Mouse (Mus musculus): Measurements from ENCODE around the gene Trim67.
"Not testable (repeated sequence)": the region's sequence is repeated elsewhere in the genome, so short reads cannot be mapped to it uniquely, and the experiment has no call there.

Trim67 gene

DNA sequence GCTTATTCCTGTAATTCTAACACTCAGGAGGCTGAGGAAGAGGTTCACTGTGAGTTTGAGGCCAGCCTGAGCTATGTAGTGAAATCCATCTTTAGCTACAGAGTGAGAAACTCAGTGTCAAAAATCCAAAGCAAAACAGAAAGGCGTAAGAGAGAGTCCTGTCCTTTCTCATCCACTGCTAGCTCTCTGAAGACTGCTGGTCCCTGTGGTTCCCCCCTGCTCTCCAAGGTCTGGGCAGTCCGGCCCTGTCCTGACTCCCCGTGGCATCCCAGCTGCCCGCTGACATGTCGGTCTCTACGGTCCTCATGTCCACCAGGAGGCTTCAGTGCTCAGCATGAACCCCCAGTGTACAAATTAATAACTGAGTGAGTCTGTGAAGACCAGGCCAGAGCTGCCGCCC, 43.4 kb downstream of the Trim67 start:
- DNase-seq, result no peak

DNA sequence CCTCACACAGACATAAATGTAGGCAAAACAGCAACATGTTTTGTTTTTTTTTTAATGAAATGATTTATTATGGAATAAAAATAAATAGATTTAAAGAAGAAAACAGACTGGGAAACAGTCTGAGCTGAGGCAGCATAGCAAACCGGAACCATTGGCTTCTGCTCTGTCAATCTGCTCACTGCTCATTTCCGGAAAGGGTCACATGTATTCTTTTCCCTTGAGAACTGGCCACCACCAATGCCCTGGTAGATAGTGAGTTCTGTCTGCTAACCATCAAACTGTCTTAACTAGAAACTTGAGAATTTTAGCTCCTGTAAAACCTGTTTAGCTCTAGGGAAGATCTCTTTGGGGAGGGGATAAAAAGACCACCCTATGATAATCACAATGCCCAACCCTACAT, 44.0 kb downstream of the Trim67 start:
- no peak for DNase-seq

DNA sequence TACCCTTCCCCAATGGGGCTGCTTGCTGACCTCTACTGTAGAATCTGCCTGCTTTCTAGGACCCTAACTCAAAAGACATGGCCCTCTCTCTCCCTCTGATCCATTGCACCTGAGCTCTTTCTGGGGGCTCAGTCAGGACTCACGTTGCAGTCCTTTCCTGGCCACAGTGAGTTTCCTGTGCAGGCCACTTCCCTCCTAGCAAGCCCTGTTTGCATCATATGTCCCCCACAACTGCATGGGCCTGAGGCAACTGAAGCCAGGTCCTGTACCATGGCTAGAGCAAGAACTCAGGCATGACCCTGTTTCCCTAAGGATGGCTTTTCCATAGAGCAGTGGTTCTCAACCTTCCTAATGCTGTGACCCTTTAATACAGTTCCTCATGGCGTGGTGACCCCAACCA, 45.1 kb downstream of the Trim67 start:
- DNase-seq, result no peak

DNA sequence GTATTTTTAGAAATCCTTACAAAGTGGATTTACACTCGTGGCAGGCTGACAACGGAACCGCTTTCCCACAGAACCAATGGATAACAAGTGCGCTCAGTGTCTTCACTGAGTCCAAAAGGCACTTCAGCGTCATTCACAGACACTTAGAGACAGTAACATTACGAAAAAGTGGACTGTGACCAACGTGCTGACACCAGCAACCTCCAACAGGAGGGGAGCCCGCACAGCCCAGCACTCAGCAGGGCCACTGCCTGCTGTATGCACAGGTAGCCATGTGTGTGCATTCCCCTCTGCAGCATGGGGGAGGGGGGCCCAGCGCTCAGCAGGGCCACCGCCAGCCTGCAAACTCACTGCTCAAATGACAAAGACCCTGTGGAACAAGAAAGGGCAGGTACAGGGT, 46.5 kb downstream of the Trim67 start:
- no peak for DNase-seq

DNA sequence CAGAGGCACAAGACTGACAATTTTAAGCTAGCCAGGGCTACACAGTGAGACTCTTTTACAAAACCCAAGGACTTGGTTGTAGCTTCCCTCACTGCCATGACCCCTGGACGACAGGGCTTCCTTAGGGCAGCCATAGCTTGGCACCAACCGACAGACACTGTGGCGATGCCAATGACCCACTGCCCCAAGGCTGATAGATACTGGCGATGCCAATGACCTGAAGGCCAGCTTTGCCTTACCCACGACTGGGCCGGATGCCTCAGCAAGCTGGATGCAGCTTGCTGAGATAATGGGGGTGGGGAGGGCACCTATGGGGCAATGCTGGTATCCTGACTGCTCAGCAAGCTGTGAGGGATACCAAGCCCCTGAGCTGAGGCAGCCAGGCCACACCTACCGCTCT, 48.0 kb downstream of the Trim67 start:
- DNase-seq, result no peak

DNA sequence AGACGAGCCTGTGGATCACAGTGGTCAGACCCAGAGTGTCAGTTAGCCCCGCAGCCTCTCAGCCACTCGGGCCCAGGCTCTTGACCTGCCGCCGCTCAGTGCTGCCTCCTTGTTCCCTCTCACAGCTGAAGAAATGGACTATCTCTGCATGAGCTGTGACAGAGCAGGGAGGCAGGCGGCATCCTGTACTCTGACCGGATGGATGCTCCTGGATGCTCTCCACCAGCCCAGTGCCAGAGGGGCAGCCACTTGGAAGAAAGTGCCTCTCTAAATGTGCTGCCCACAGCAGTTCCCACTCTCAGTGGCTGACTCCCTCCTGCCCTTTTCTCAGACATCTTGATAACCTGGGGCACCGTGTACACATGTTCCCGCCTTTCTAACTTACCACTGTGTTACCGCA, 48.9 kb downstream of the Trim67 start:
- DNase-seq, result no peak

DNA sequence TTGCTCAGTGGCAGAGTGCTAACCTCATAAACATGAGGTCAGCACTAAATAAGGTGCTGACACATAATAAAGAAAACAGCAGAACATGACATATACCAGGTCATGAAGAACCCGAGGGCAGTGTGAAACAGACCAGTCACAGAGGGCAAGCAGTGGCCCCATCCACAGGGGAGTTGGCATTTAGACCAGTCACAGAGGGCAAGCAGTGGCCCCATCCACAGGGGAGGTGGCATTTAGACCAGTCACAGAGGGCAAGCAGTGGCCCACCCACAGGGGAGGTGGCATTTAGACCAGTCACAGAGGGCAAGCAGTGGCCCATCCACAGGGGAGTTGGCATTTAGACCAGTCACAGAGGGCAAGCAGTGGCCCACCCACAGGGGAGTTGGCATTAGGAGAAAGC, 50.0 kb downstream of the Trim67 start:
- not testable (repeated sequence) for DNase-seq

DNA sequence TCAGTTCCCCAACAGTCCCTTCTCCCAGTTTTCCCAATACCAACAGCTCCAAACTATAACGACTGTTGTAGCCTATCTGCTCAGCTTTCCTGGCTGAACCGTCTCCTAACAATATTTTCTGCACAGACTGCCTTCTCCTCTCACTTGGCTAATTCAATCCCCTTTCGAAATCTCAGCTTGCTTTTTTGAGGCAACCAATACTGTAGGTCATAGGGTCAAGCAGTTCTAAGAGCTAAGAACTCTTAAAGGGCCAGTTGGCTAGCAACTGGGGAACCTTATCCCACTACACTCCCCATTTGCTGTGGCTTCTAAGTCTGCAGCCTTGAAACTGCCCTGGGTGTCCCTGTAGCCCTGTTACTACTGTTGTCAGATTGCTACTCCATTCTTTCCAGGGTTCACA, 52.2 kb downstream of the Trim67 start:
- DNase-seq, result no peak

DNA sequence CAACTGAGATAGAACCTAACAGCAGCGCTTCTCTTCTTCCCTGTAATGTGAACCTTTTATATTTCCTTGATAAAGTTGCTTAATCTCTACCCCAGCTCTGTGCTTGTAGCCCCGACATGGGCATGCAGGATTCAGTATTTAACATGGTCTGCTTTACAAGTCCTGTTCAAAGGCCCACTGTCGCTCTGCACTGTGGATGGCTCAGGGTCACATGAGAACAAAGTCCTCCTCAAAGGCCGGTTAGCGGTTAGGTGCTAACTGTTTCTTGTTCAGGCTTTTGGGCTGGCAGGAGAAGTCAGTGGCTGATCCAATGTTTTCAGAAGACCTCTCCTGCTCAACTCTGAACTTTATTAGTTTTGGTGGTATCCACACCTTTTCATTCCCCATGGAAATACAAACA, 52.7 kb downstream of the Trim67 start:
- no peak for DNase-seq

DNA sequence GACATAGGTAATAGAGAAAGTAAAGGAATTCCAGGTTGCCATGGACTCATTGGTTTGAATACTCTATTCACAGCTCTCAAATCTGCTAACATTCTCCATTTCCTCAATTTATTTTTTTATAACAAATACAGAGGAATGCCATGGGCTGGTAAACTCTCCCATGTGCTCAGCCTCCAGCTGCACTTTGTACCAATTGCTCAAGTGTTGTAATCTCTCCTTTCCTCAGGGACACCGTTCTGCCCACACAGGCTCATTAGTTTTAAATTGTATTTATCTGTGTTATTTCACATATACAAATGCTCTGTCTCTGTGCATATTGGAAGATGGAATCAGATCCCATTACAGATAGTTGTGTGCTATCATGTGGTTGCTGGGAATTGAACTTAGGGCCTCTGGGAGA, 60.6 kb downstream of the Trim67 start:
- DNase-seq, result no peak

DNA sequence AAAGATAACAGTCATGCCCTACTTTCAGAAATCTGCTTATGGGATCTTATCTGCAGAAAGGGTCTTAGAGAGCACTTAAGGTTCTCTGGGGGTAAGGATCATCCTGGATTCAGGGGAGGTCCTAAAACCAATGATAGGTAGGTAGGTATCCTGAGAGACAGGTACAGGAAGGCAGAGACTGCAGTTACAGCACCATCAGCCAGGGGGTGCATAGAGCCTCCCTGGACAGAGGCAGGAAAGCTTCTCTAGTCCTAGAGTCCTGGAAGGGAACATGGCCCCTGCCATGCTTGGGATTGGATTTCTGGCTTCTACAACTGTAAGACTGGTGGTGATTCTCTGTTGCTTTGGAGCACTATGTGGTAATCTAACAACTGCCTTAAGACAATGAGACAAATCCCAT, 66.6 kb downstream of the Trim67 start:
- no peak for DNase-seq

DNA sequence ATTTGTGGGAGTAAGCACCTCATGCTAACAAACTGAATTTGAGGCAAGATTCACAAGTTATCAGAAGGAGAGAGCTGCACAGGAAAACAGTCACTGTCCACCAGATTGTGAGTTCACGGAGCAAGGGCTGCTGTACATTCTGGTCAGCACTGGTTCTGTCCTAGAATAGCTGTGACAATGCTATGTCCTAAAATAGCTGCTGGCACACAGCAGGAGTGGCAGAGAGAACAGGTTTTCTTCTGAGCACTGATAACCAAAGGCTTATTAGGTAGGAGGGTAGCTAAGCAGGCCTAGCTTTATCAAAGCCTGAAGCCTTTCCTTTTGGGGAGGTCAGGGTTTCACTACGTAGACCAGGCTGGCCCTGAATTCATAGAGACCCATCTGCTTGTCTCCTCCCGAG, 67.3 kb downstream of the Trim67 start:
- no peak for DNase-seq

DNA sequence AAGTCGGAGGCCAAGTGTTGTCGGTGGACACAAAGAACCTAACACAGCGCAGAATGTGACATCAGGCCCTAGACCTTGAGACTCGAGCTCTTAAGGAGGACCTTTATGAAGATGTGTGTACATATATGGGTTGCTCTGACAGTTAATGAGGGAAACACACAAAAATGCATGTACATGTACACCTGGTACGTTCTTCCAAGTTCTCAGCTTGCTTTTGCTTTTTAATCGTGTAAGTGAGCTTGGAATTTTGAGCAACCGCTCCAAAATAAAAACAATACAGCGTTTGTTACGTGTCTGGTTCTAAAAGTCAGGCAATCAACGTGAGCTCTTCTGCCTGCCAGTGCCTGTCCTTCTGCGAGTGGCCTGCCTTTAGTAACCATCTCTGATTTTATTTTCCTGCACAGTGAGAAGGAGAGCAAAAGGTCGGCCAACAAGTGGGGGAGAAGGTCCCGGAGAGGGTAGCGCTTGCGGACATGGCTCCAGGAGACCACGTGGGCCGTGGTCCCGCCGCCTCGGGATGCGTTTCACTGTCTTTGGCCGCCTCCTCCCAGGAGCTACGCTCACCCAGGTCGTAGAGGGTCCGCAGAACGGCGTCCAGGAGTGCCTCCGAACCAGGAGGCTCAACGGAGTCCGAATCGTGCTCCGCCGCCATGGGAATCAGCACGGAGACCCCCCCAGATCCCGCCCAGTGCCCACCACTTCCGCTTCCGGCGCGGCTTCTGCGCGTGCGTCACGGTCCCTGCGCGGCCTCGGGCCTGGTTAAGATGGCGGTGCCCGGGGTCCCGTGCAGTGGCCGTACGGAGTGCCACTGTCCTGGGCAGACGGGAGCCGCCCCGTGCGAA, 69.7 kb downstream of the Trim67 start, which contains the start of the genes Gnpat and 2810004N23Rik:
TSS of gene Gnpat (plus strand) at position 713 of the 842 bp plus-strand sequence.
TSS of gene 2810004N23Rik (minus strand) at position 800 of the 842 bp plus-strand sequence.
- DNase-seq, result peak; percentile 88

DNA sequence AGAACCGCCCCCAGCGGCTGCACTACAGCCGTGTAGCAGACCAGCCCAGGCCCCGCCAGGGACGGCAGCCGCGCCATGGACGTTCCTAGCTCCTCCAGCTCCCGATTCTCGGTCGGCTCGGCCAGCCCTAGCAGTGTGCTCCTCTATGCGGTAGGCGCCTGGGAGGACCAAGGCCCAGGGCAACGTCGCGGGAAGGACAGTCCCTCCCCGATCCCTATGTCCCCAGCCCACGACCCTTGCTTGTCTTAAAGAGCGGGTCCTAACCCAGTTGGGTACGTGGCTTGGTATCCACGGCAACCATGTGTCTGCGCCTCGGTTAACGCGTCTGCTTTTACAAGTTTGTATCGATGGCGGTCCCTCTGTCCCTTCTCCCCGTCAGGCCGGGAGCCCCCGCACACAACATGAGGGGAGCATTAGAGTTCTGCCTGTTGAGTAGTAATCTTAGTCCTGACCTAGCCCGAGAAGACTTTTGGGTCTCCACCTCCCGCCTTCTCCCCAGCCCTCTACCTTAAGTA, 70.3 kb downstream of the Trim67 start:
- no peak for DNase-seq

DNA sequence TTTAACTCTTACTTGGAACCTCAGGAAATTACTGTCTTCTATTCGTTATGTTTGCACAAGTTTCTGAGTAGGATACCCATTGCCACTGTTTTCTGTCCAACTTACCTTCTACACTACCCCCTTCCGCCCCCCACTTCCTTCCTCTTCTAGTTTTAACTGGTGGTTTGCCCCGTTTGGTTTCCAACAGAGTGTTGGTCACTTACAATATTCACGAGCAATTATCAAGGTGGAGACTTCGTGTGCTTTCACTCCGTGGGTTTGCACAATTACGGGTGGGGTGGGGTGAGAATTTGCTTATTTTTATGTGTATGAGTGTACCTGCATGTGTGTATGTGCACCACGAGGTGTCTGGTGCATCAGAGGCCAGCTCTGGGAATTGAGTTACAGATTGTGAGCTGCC, 70.8 kb downstream of the Trim67 start:
- no peak for DNase-seq

DNA sequence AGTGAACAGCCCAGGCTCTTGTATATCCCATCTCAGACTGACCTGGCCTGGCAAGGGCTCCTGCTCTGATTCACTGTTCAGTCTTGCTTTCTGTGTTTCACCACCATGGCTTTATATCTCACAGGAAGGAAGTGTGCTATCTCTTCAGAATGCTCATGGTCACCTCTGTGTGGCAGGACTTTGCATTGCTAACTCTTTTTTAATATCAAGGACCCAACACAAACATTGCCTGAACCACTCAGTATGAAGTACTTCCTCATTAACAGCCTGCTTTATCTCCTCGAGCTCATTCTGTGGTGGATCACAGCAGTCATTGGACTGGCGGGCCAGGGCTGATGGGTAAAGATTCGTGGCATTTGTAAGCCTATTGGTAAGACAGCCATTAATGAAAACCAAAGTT, 73.8 kb downstream of the Trim67 start:
- DNase-seq, result no peak

DNA sequence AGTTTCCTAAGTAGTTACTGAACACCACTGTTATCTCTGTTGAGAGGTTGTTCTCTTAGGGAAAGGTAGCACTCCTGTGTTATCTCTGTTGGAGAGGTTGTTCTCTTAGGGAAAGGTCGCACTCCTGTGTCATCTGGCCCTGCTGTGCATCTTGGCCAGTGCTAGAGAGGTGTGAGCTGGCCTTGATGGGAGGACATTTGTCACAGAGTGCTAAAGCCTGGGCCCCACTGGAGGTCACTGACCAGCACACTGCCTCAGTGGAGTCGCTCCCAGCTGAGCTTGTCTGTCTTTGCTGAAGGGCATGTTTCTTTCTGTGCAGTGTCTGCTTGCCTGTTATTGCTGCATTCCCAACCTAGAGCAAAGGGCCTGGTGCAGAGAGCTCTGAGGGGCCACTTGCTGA, 74.2 kb downstream of the Trim67 start:
- DNase-seq, result no peak

DNA sequence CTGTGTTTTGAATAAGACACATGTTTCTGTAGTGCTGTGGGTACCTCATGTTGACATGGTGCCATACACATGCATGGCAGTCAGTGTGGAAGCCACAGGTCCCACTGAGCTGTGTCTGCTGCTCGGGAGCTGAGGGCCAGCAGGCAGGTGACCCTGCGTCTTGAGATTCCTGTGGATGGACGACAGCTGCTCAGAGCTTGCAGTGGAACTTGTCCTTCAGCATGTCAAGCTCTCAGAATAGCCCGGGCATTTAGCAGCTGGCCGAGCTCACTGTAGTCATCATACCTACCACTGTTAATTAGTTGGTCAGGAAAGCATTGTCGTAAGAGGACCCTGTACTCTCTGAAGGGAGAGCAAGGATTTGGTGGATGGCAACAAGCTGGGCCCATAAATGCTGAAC, 76.8 kb downstream of the Trim67 start:
- DNase-seq, result no peak

DNA sequence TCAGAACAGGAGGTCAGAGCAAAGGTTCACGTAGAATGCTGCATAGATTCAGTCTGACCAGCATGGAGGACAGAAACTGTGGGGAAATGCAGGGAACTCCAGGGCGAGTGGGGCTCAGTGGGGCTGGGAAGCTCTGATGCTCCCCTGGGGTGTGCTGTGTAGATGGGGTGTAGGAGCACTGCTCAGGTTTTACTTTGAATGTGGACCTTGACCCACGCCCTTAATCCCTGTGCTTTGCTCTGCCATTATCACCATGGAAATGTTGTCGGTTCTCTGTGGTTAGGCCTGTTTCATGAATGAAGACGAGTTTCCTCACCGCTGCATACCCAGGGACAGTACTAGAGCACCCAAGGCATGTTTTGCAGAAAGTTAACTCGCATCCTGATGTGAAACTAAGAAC, 78.6 kb downstream of the Trim67 start:
- DNase-seq, result no peak

DNA sequence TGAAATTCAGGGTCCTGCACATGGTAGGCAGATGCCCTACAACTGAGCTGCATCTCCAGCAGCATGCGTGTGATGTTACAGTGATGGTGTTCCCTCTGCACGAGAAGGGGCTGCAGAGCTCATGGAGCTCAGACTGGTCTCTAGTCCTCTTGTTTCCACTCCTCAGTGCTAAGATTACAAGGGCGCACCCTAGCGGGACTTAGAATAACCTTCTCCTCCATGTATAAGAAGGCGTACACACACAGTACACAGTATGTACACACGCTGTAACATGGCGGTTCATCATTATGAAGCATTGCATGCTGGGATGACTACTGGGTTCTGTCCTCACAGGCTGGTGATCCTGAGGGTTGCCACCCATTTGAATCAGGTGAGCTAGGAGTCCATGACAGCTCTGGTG, 79.2 kb downstream of the Trim67 start:
- DNase-seq, result no peak

DNA sequence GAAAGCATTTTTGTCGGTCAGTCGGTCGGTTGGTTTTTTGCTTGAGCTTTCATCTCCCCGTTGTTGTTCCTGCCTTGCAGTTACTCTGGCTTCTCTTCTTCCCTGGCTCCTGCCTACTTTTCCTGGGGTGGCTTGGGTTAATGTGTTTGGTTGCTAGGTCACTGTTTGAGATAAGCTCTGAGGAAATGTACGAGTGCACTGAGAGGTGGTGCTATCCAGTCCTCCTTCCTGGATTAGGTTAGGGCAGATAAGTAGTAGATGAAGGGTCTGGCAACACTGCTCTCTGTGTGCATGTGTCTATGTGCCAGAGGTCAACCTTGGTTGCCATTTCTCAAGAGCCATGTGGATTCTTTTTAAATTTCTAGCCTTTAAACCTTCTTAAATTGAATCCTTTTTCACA, 79.8 kb downstream of the Trim67 start:
- no peak for DNase-seq

DNA sequence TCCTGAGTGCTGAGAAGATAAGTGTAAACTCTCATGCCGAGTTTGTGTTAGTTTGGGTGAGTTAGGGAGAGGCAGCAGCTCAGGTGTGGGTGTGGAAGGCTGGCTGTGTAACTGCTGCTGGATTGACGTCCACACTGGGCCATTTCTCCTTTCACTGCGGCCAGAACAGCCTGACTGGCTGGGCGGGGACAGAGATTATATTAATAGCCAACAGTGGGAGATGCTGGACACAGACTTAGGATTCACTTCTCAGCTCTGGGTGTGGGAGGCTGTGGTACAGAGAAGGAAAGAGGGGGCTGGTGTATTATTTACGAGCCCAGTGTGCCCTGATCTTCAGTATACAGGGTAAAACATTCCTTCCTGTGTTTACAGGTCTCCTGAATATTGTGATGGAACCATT, 85.2 kb downstream of the Trim67 start:
- DNase-seq, result no peak

DNA sequence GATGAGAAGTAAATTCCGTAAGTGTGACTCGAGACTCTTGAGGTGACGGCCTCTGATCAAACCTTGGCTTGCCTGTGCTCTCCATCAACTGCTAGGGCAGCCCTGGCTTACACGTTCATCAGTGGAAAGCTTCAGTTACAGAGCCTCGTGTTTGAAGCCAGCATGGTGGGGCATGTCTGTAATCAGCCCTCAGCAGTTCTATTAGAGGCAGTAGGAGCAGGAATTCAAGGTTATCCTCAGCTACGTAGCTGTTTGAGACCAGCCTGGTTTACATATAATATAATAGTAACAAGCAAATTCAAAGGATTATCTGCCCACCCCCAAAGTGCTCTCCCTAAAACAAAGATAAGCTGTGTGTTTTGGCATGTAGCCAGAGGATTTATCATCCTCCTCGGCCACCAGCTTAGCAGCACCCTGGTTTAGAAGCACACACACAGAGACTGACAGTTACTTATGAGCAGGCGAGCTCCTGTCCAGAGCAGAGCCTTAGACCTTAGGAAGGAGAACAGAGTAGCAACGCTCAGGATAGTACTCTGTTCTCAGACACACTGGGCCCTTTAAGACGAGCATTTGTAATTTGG, 86.1 kb downstream of the Trim67 start:
- no peak for DNase-seq

Measured in cerebellum, adult 11 months (tissue).